Mouse (Mus musculus) olfactory bulb, adult 2 months (tissue): Measurements from ENCODE around the gene Cs.

Experiments used
- CTCF ChIP-seq: fragments of 200-500 bp; IDR thresholded peaks from 2 replicates; pipeline ENCODE4 v1.5.1; 2012; ENCODE audit warnings: low read depth, mild to moderate bottlenecking, low read length, moderate library complexity; ENCODE audit not compliant: insufficient read depth
- POLR2A ChIP-seq: fragments of 200-500 bp; IDR thresholded peaks from 2 replicates; pipeline ENCODE4 v1.6.1; 2012; ENCODE audit warnings: mild to moderate bottlenecking, low read depth, low read length, moderate library complexity; ENCODE audit not compliant: insufficient read depth

DNA sequence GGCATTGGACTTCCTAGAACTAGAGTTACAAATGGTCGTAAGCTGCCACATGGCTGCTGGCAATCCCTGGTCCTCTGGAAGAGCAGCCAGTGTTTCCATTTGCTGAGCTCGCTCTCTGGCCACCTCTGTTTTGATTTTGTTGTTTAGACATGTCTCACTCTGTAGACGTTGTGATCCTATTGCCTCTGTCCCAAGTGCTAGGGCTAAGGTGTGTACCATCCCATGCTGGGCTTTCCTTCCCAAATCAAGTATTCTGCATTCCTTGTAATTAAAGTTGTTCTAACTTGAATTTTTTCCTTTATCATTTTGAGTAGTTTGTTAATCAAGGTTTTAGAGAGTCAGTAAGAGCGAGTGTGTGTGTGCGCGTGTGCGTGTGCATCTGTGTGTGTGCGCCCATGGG is 10.0 kb downstream of the Cs start:
- TF ChIP-seq CTCF, result no peak
- TF ChIP-seq POLR2A, result no peak
